Mouse (Mus musculus): ENCODE data around the gene Acot11. TPM values are rescaled to one million over a fixed set of nuclear protein-coding genes. Genes with fewer than 3 reads are reported as not detected.

The Acot11 gene
- polyA plus RNA-seq, 1 experiment = not detected

- H3K27ac ChIP-seq (ENCODE audit: insufficient read depth, low read depth, low read length) = peak overlapping the region; percentile 70
- H3K4me3 ChIP-seq (ENCODE audit: insufficient read depth, low read depth, low read length) = peak overlapping the region; percentile 72
- WGBS = 0% methylated on average over 32 of the region's 32 CpGs
- no peak; the same call in 1 of the 2 replicates for TF ChIP-seq POLR2A (IDR thresholded peaks at IDR 0.05; ENCODE audit: insufficient read depth, low read depth, low read length)
- no peak for TF ChIP-seq CTCF (IDR thresholded peaks at IDR 0.05; ENCODE audit: insufficient read depth, low read depth, low read length)
- peaks cover 19% of the 10 kb centered on the region for H3K4me1 ChIP-seq (ENCODE audit: control insufficient read depth, insufficient read depth, low read length)
These were observed 34.5 kb upstream of the Acot11 start for GRCm38 (mm10) chr4:106839254-106839834.

- 3% methylated on average over 36 of the region's 36 CpGs for WGBS
- Histone ChIP-seq H3K27ac (ENCODE audit: insufficient read depth, low read depth, low read length) (peak overlapping the region; percentile 70), H3K4me3 (ENCODE audit: insufficient read depth, low read depth, low read length) (peak overlapping the region; percentile 72), H3K4me1 (ENCODE audit: control insufficient read depth, insufficient read depth, low read length) (peaks cover 19% of the 10 kb centered on the region)
- TF ChIP-seq POLR2A (IDR thresholded peaks at IDR 0.05; ENCODE audit: insufficient read depth, low read depth, low read length) (no peak), CTCF (IDR thresholded peaks at IDR 0.05; ENCODE audit: insufficient read depth, low read depth, low read length) (peak; percentile 93)
These were observed 33.9 kb upstream of the Acot11 start for GRCm38 (mm10) chr4:106838548-106839253.

- TF ChIP-seq CTCF (IDR thresholded peaks at IDR 0.05; ENCODE audit: insufficient read depth, low read depth, low read length) (no peak), POLR2A (IDR thresholded peaks at IDR 0.05; ENCODE audit: insufficient read depth, low read depth, low read length) (no peak)
- Histone ChIP-seq H3K4me3 (ENCODE audit: insufficient read depth, low read depth, low read length) (peak overlapping the region; percentile 16), H3K4me1 (ENCODE audit: control insufficient read depth, insufficient read depth, low read length) (peaks cover 19% of the 10 kb centered on the region), H3K27ac (ENCODE audit: insufficient read depth, low read depth, low read length) (no peak overlapping the region)
- 0% methylated on average over 18 of the region's 18 CpGs for WGBS
These were observed 33.2 kb upstream of the Acot11 start for GRCm38 (mm10) chr4:106837964-106838363.

- no peak overlapping the region for H3K27ac ChIP-seq (ENCODE audit: insufficient read depth, low read depth, low read length)
- H3K4me3 ChIP-seq (ENCODE audit: insufficient read depth, low read depth, low read length) = no peak overlapping the region
- TF ChIP-seq POLR2A (IDR thresholded peaks at IDR 0.05; ENCODE audit: insufficient read depth, low read depth, low read length) (no peak), CTCF (IDR thresholded peaks at IDR 0.05; ENCODE audit: insufficient read depth, low read depth, low read length) (no peak)
- peaks cover 19% of the 10 kb centered on the region for H3K4me1 ChIP-seq (ENCODE audit: control insufficient read depth, insufficient read depth, low read length)
- WGBS = 19% methylated on average over 9 of the region's 9 CpGs
These were observed 32.6 kb upstream of the Acot11 start for GRCm38 (mm10) chr4:106837425-106837824.

GRCm38 (mm10) chr4:106830545-106831112 is 25.8 kb upstream of the Acot11 start:
- TF ChIP-seq POLR2A (IDR thresholded peaks at IDR 0.05; ENCODE audit: insufficient read depth, low read depth, low read length) (no peak), CTCF (IDR thresholded peaks at IDR 0.05; ENCODE audit: insufficient read depth, low read depth, low read length) (no peak)
- WGBS = 90% methylated on average over 6 of the region's 6 CpGs
- no peak overlapping the region for H3K27ac ChIP-seq (ENCODE audit: insufficient read depth, low read depth, low read length)
- peaks cover 28% of the 10 kb centered on the region for H3K4me1 ChIP-seq (ENCODE audit: control insufficient read depth, insufficient read depth, low read length)
- H3K4me3 ChIP-seq (ENCODE audit: insufficient read depth, low read depth, low read length) = no peak overlapping the region

- peak overlapping the region; percentile 15 for H3K4me3 ChIP-seq (ENCODE audit: insufficient read depth, low read depth, low read length)
- peak overlapping the region; percentile 54 for H3K27ac ChIP-seq (ENCODE audit: insufficient read depth, low read depth, low read length)
- peaks cover 34% of the 10 kb centered on the region for H3K4me1 ChIP-seq (ENCODE audit: control insufficient read depth, insufficient read depth, low read length)
- under 1% methylated on average over 42 of the region's 42 CpGs for WGBS
- TF ChIP-seq POLR2A (IDR thresholded peaks at IDR 0.05; ENCODE audit: insufficient read depth, low read depth, low read length) (no peak), CTCF (IDR thresholded peaks at IDR 0.05; ENCODE audit: insufficient read depth, low read depth, low read length) (peak; percentile 24; the same call in 1 of the 2 replicates)
These were observed 23.1 kb upstream of the Acot11 start for GRCm38 (mm10) chr4:106827738-106828361.

GRCm38 (mm10) chr4:106825229-106825628 is 20.4 kb upstream of the Acot11 start:
- Histone ChIP-seq H3K4me1 (ENCODE audit: control insufficient read depth, insufficient read depth, low read length) (peaks cover 34% of the 10 kb centered on the region), H3K4me3 (ENCODE audit: insufficient read depth, low read depth, low read length) (no peak overlapping the region), H3K27ac (ENCODE audit: insufficient read depth, low read depth, low read length) (no peak overlapping the region)
- WGBS = 68% methylated on average over 5 of the region's 5 CpGs
- TF ChIP-seq CTCF (IDR thresholded peaks at IDR 0.05; ENCODE audit: insufficient read depth, low read depth, low read length) (no peak), POLR2A (IDR thresholded peaks at IDR 0.05; ENCODE audit: insufficient read depth, low read depth, low read length) (no peak)

- Histone ChIP-seq H3K4me1 (ENCODE audit: control insufficient read depth, insufficient read depth, low read length) (peaks cover 21% of the 10 kb centered on the region), H3K27ac (ENCODE audit: insufficient read depth, low read depth, low read length) (no peak overlapping the region), H3K4me3 (ENCODE audit: insufficient read depth, low read depth, low read length) (no peak overlapping the region)
- TF ChIP-seq POLR2A (IDR thresholded peaks at IDR 0.05; ENCODE audit: insufficient read depth, low read depth, low read length) (no peak), CTCF (IDR thresholded peaks at IDR 0.05; ENCODE audit: insufficient read depth, low read depth, low read length) (no peak)
These were observed 14.6 kb upstream of the Acot11 start for GRCm38 (mm10) chr4:106819404-106819803.

- Histone ChIP-seq H3K4me3 (ENCODE audit: insufficient read depth, low read depth, low read length) (no peak overlapping the region), H3K4me1 (ENCODE audit: control insufficient read depth, insufficient read depth, low read length) (peaks cover 21% of the 10 kb centered on the region), H3K27ac (ENCODE audit: insufficient read depth, low read depth, low read length) (no peak overlapping the region)
- 89% methylated on average over 6 of the region's 6 CpGs for WGBS
- TF ChIP-seq CTCF (IDR thresholded peaks at IDR 0.05; ENCODE audit: insufficient read depth, low read depth, low read length) (no peak), POLR2A (IDR thresholded peaks at IDR 0.05; ENCODE audit: insufficient read depth, low read depth, low read length) (no peak)
These were observed 13.5 kb upstream of the Acot11 start for GRCm38 (mm10) chr4:106818332-106818731.
